Mouse (Mus musculus) CH12.LX (cell line): ENCODE measurements around the gene Iqcd. TPM values are rescaled to one million over a fixed set of nuclear protein-coding genes. Genes with fewer than 3 reads are reported as not detected.

Experiments
- DNase-seq: peaks from one replicate; pipeline ENCODE4 v3.0.0-alpha.2; 2013; ENCODE audit errors: extremely low read depth
- H3K27ac ChIP-seq: 2 replicates; pipeline ENCODE4 v1.5.1; 2012; ENCODE audit warnings: low read depth, mild to moderate bottlenecking, control low read depth, moderate library complexity; ENCODE audit not compliant: insufficient read depth
- H3K27me3 ChIP-seq: replicated peaks from 2 replicates; pipeline ENCODE3; 2012; ENCODE audit warnings: inconsistent platforms
- H3K36me3 ChIP-seq, 2 experiments: replicated peaks in 1 of 2; 2 replicates each; pipeline versions ENCODE3 to v1.6.1; 2012; ENCODE audit warnings: inconsistent platforms in 1 of 2, low read length in 1 of 2, mild to moderate bottlenecking in 1 of 2, mixed read lengths in 1 of 2, moderate library complexity in 1 of 2; ENCODE audit not compliant: control insufficient read depth in 1 of 2, insufficient read depth in 1 of 2
- H3K4me1 ChIP-seq, 2 experiments: 2 replicates each; pipeline ENCODE4 v1.6.1; 2012; ENCODE audit warnings: inconsistent platforms in 1 of 2, moderate library complexity in 1 of 2; ENCODE audit not compliant: insufficient read depth in 2 of 2, control insufficient read depth in 1 of 2
- H3K4me2 ChIP-seq: 2 replicates; pipeline ENCODE4 v1.6.1; 2012; ENCODE audit warnings: low read depth, mild to moderate bottlenecking, control low read depth; ENCODE audit not compliant: poor library complexity, insufficient read depth, severe bottlenecking
- H3K4me3 ChIP-seq, 3 experiments: fragments of 150-350 bp in 1 of 3; sonication (generic) in 1 of 3; replicated peaks in 1 of 3; 2 replicates each; pipeline versions ENCODE3 to v1.5.1; 2011 to 2012; ENCODE audit warnings: low read depth in 2 of 3, low read length in 2 of 3, mild to moderate bottlenecking in 2 of 3, moderate library complexity in 2 of 3, control low read depth in 1 of 3, improper control_type of control experiment in 1 of 3, inconsistent platforms in 1 of 3, mixed read lengths in 1 of 3; ENCODE audit not compliant: poor library complexity in 1 of 3
- H3K79me2 ChIP-seq: replicated peaks from 2 replicates; pipeline ENCODE4 v1.6.1; 2012; ENCODE audit warnings: mild to moderate bottlenecking, moderate library complexity; ENCODE audit not compliant: control insufficient read depth, poor library complexity, insufficient read depth, severe bottlenecking; ENCODE audit errors: extremely low read depth
- H3K9ac ChIP-seq: 2 replicates; pipeline ENCODE4 v1.6.1; 2012; ENCODE audit warnings: low read depth, mild to moderate bottlenecking, control low read depth, moderate library complexity; ENCODE audit not compliant: insufficient read depth
- H3K9me3 ChIP-seq: replicated peaks from 2 replicates; pipeline ENCODE3; 2012; ENCODE audit warnings: low read length, inconsistent platforms, mixed read lengths
- CHD1 ChIP-seq: IDR thresholded peaks from 2 replicates; pipeline ENCODE4 v1.6.1; 2012; ENCODE audit warnings: low read depth, low read length, improper control_type of control experiment, inconsistent platforms
- CTCF ChIP-seq, 2 experiments: IDR thresholded peaks in 1 of 2; conservative IDR thresholded peaks in 1 of 2; 2 replicates each; pipeline ENCODE4 v1.5.1; 2011 to 2012; ENCODE audit warnings: low read depth in 2 of 2, low read length in 2 of 2, improper control_type of control experiment in 1 of 2, inconsistent platforms in 1 of 2, mild to moderate bottlenecking in 1 of 2, moderate library complexity in 1 of 2
- ELF1 ChIP-seq: IDR thresholded peaks from 2 replicates; pipeline ENCODE4 v1.6.1; 2014; ENCODE audit warnings: low read depth, mild to moderate bottlenecking, inconsistent platforms, low read length, improper control_type of control experiment
- EP300 ChIP-seq: IDR thresholded peaks from 2 replicates; pipeline ENCODE4 v1.6.1; 2011; ENCODE audit warnings: low read length, improper control_type of control experiment
- HCFC1 ChIP-seq: IDR thresholded peaks from 2 replicates; pipeline ENCODE4 v1.6.1; 2012; ENCODE audit warnings: low read depth, mild to moderate bottlenecking, inconsistent platforms, low read length, improper control_type of control experiment
- IRF4 ChIP-seq: IDR thresholded peaks from 2 replicates; pipeline ENCODE4 v1.6.1; 2014; ENCODE audit warnings: low read depth, mild to moderate bottlenecking, inconsistent platforms, low read length, improper control_type of control experiment
- JUND ChIP-seq: conservative IDR thresholded peaks from 2 replicates; pipeline ENCODE4 v1.6.1; 2011; ENCODE audit warnings: low read depth, low read length, improper control_type of control experiment
- MAX ChIP-seq: IDR thresholded peaks from 2 replicates; pipeline ENCODE4 v1.6.1; 2011; ENCODE audit warnings: low read length, improper control_type of control experiment
- MEF2A ChIP-seq: IDR thresholded peaks from 2 replicates; pipeline ENCODE4 v1.6.1; 2014; ENCODE audit warnings: low read depth, mild to moderate bottlenecking, inconsistent platforms, low read length, improper control_type of control experiment, borderline replicate concordance
- MYC ChIP-seq: IDR thresholded peaks from 2 replicates; pipeline ENCODE4 v1.6.1; 2011; ENCODE audit warnings: low read depth, mild to moderate bottlenecking, improper control_type of control experiment, low read length
- NELFE ChIP-seq: IDR thresholded peaks from 2 replicates; pipeline ENCODE4 v1.6.1; 2011; ENCODE audit warnings: low read depth, low read length, improper control_type of control experiment
- POLR2AphosphoS2 ChIP-seq: IDR thresholded peaks from 2 replicates; pipeline ENCODE4 v1.6.1; 2011; ENCODE audit warnings: low read depth, low read length, improper control_type of control experiment
- RAD21 ChIP-seq: IDR thresholded peaks from 2 replicates; pipeline ENCODE4 v1.6.1; 2011; ENCODE audit warnings: low read depth, mild to moderate bottlenecking, low read length, improper control_type of control experiment, moderate library complexity
- SMC3 ChIP-seq: IDR thresholded peaks from 2 replicates; pipeline ENCODE4 v1.6.1; 2011; ENCODE audit warnings: low read depth, low read length, improper control_type of control experiment
- TCF12 ChIP-seq: IDR thresholded peaks from 2 replicates; pipeline ENCODE4 v1.6.1; 2014; ENCODE audit warnings: low read depth, mild to moderate bottlenecking, inconsistent platforms, low read length, improper control_type of control experiment
- dilution Hi-C: fragments of 300-500 bp; cut with MboI; formaldehyde crosslinking; loops from 2 replicates; pipeline ENCODE4 v1.14.3; 2020; ENCODE audit warnings: low sequenced_read_pairs; ENCODE audit not compliant: extremely low pct_unique_long_range_greater_than_20kb, extremely low pct_ligation_motif_present
- in situ Hi-C: fragments of 300-500 bp; cut with MboI; formaldehyde crosslinking; loops from 3 replicates; pipeline ENCODE4 v1.14.3; 2019; ENCODE audit warnings: low sequenced_read_pairs, low pct_ligation_motif_present, low pct_unique_long_range_greater_than_20kb, mixed read lengths
- polyA plus RNA-seq: library from polyadenylated mRNA; unstranded; fragments of >175 nt; gene quantifications from 2 replicates; pipeline ENCODE4 v1.2.1, GENCODE M21; 2012; ENCODE audit warnings: low read depth; ENCODE audit not compliant: insufficient read length
- total RNA-seq, 2 experiments: library from RNA; depleted of rRNA; stranded (reverse); fragments of 300-350 nt in 1 of 2; fragments of >200 nt in 1 of 2; gene quantifications; 2 replicates each; pipeline ENCODE4 v1.2.3; 2012 to 2014

Iqcd gene
- total and polyA plus RNA-seq, 3 experiments, result 0.59 to 0.77 TPM; not detected in 1

- H3K36me3 ChIP-seq, result peaks cover 0 to 33% of the 10 kb centered on the region in 2 experiments
- H3K9me3 ChIP-seq, result no peaks in the 10 kb centered on the region
- peaks cover under 1% of the 10 kb centered on the region for H3K27me3 ChIP-seq
- DNase-seq, result no peak
- peak overlapping the region; percentile 25 to 56 (median 41) for H3K4me3 ChIP-seq
- no peak overlapping the region for H3K27ac ChIP-seq
- peak; percentile 40; the same call in 1 of the 2 replicates for TF ChIP-seq MAX
- TF ChIP-seq ELF1, result no peak
- in situ Hi-C loops (loop anchor here (5.0 to 25.0 kb wide), 3 partner anchors 88 to 468 kb away; no protein-coding TSS in a partner anchor), dilution Hi-C loops (no loop called here)
- peaks cover 0 to 10% of the 10 kb centered on the region in 2 experiments; a peak in 2 of 4 replicates for H3K4me1 ChIP-seq
- H3K79me2 ChIP-seq, result no peaks in the 10 kb centered on the region
- H3K9ac ChIP-seq, result peak overlapping the region; percentile 5; the same call in 1 of the 2 replicates
- H3K4me2 ChIP-seq, result peak overlapping the region; percentile 53
These were observed 16.4 kb downstream of the Iqcd start for GRCm38 (mm10) chr5:120605241-120605661.

- Histone ChIP-seq H3K9me3 (no peaks in the 10 kb centered on the region), H3K27ac (no peak overlapping the region), H3K36me3 (peaks cover 0 to 33% of the 10 kb centered on the region in 2 experiments), H3K4me1 (peaks cover 0 to 10% of the 10 kb centered on the region in 2 experiments; a peak in 2 of 4 replicates), H3K4me2 (peak overlapping the region; percentile 53), H3K4me3 (peak overlapping the region in 2 of 3 experiments; percentile 10 to 56), H3K9ac (no peak overlapping the region; the same call in 1 of the 2 replicates), H3K27me3 (no peaks in the 10 kb centered on the region), H3K79me2 (no peaks in the 10 kb centered on the region)
- in situ Hi-C loops, result loop anchor here (5.0 to 25.0 kb wide), 3 partner anchors 88 to 468 kb away; no protein-coding TSS in a partner anchor
- DNase-seq, result peak; percentile 96
- dilution Hi-C loops, result no loop called here
- TF ChIP-seq IRF4 (peak; percentile 66; the same call in 1 of the 2 replicates), NELFE (peak; percentile 46; the same call in 1 of the 2 replicates), CHD1 (no peak), EP300 (no peak), RAD21 (peak; percentile 85), SMC3 (peak; percentile 83), HCFC1 (peak; percentile 38; the same call in 1 of the 2 replicates), CTCF (conservative IDR thresholded peaks at IDR 0.05 in 1 of 2, IDR thresholded peaks at IDR 0.05 in 1 of 2; ENCODE audit: low read depth in 2 of 2, low read length in 2 of 2) (peak; percentile 89 to 92; a peak in 3 of 4 replicates), POLR2AphosphoS2 (no peak), MYC (0 out of 2 replicates have a peak, but pooled peaks have one; percentile 61), ELF1 (peak; percentile 83), TCF12 (peak; percentile 34; the same call in 1 of the 2 replicates), JUND (peak; percentile 51), MEF2A (no peak)
These were observed 16.9 kb downstream of the Iqcd start for GRCm38 (mm10) chr5:120605688-120606087.
